Mouse (Mus musculus): Measurements from ENCODE around the gene Psmc1. TPM values are rescaled to one million over a fixed set of nuclear protein-coding genes. Genes with fewer than 3 reads are reported as not detected.

The Psmc1 gene
- polyA plus RNA-seq, 2 experiments: 66.9 to 148 TPM

GRCm38 (mm10) chr12:100089265-100089664 lies 20.7 kb upstream of the Psmc1 start:
- WGBS (ENCODE audit: insufficient replicate concordance): 48% methylated on average over 5 of the region's 5 CpGs
- no peak overlapping the region for H3K27ac ChIP-seq
- H3K9me3 ChIP-seq (ENCODE audit: control insufficient read depth, low read length): no peaks in the 10 kb centered on the region
- H3K4me2 ChIP-seq (ENCODE audit: low read depth): no peak overlapping the region
- H3K36me3 ChIP-seq (replicated peaks; ENCODE audit: control insufficient read depth, insufficient read depth, low read depth): no peaks in the 10 kb centered on the region
- no peak for DNase-seq (ENCODE audit: low read depth in 3 of 3, low spot score in 3 of 3)
- TF ChIP-seq EP300 (IDR thresholded peaks at IDR 0.05; ENCODE audit: low read depth) (no peak), CTCF (IDR thresholded peaks at IDR 0.05; ENCODE audit: low read depth) (no peak)
- peaks cover 0 to 1% of the 10 kb centered on the region in 2 experiments; a peak in 1 of 4 replicates for H3K4me1 ChIP-seq (replicated peaks; ENCODE audit: control insufficient read depth in 2 of 2, insufficient read depth in 2 of 2, low read length in 1 of 2)
- H3K27me3 ChIP-seq (ENCODE audit: control insufficient read depth, insufficient read depth, low read length): no peaks in the 10 kb centered on the region
- no peak overlapping the region for H3K9ac ChIP-seq (replicated peaks)
- H3K4me3 ChIP-seq (ENCODE audit: insufficient read depth in 1 of 2, low read depth in 2 of 2, low read length in 2 of 2): no peak overlapping the region
- no peak for ATAC-seq (ENCODE audit: insufficient read depth)

- TF ChIP-seq EP300 (IDR thresholded peaks at IDR 0.05; ENCODE audit: low read depth) (no peak), CTCF (IDR thresholded peaks at IDR 0.05; ENCODE audit: low read depth) (no peak)
- WGBS (ENCODE audit: insufficient replicate concordance): 59% methylated on average over 4 of the region's 4 CpGs
- ATAC-seq (ENCODE audit: insufficient read depth): no peak
Observed at GRCm38 (mm10) chr12:100090750-100091149, 19.2 kb upstream of the Psmc1 start.

GRCm38 (mm10) chr12:100093046-100093445 lies 16.9 kb upstream of the Psmc1 start:
- Histone ChIP-seq H3K36me3 (replicated peaks; ENCODE audit: control insufficient read depth, insufficient read depth, low read depth) (no peaks in the 10 kb centered on the region), H3K27ac (no peak overlapping the region), H3K4me3 (ENCODE audit: insufficient read depth in 1 of 2, low read depth in 2 of 2, low read length in 2 of 2) (no peak overlapping the region), H3K9me3 (ENCODE audit: control insufficient read depth, low read length) (no peaks in the 10 kb centered on the region), H3K4me1 (replicated peaks; ENCODE audit: control insufficient read depth in 2 of 2, insufficient read depth in 2 of 2, low read length in 1 of 2) (no peaks in the 10 kb centered on the region), H3K4me2 (ENCODE audit: low read depth) (no peak overlapping the region), H3K9ac (replicated peaks) (no peak overlapping the region), H3K27me3 (ENCODE audit: control insufficient read depth, insufficient read depth, low read length) (no peaks in the 10 kb centered on the region)
- ATAC-seq (ENCODE audit: insufficient read depth) (no peak), DNase-seq (ENCODE audit: low read depth in 3 of 3, low spot score in 3 of 3) (no peak)
- no peak for TF ChIP-seq EP300 (IDR thresholded peaks at IDR 0.05; ENCODE audit: low read depth)
- TF ChIP-seq CTCF (IDR thresholded peaks at IDR 0.05; ENCODE audit: low read depth): no peak
- 71% methylated on average over 11 of the region's 11 CpGs for whole genome bisulfite sequencing (ENCODE audit: insufficient replicate concordance)

More at GRCm38 (mm10) chr12:100090750-100091149, 19.2 kb upstream of the Psmc1 start:
- no peak overlapping the region for H3K4me3 ChIP-seq (ENCODE audit: insufficient read depth in 1 of 2, low read depth in 2 of 2, low read length in 2 of 2)
- H3K36me3 ChIP-seq (replicated peaks; ENCODE audit: control insufficient read depth, insufficient read depth, low read depth): no peaks in the 10 kb centered on the region
- no peak for DNase-seq (ENCODE audit: low read depth in 3 of 3, low spot score in 3 of 3)
- H3K9me3 ChIP-seq (ENCODE audit: control insufficient read depth, low read length): no peaks in the 10 kb centered on the region
- no peak overlapping the region for H3K27ac ChIP-seq
- H3K4me1 ChIP-seq (replicated peaks; ENCODE audit: control insufficient read depth in 2 of 2, insufficient read depth in 2 of 2, low read length in 1 of 2): no peaks in the 10 kb centered on the region
- H3K9ac ChIP-seq (replicated peaks): no peak overlapping the region
- no peaks in the 10 kb centered on the region for H3K27me3 ChIP-seq (ENCODE audit: control insufficient read depth, insufficient read depth, low read length)
- no peak overlapping the region for H3K4me2 ChIP-seq (ENCODE audit: low read depth)

GRCm38 (mm10) chr12:100099971-100100706 lies 9.8 kb upstream of the Psmc1 start:
- WGBS (ENCODE audit: insufficient replicate concordance): 56% methylated on average over 3 of the region's 3 CpGs
- DNase-seq (ENCODE audit: low read depth in 3 of 3, low spot score in 3 of 3): no peak
- ATAC-seq (ENCODE audit: insufficient read depth): no peak
- no peaks in the 10 kb centered on the region for H3K9me3 ChIP-seq (ENCODE audit: control insufficient read depth, low read length)
- TF ChIP-seq EP300 (IDR thresholded peaks at IDR 0.05; ENCODE audit: low read depth) (no peak), CTCF (IDR thresholded peaks at IDR 0.05; ENCODE audit: low read depth) (no peak)
- H3K4me1 ChIP-seq (replicated peaks; ENCODE audit: control insufficient read depth in 2 of 2, insufficient read depth in 2 of 2, low read length in 1 of 2): no peaks in the 10 kb centered on the region
- no peaks in the 10 kb centered on the region for H3K36me3 ChIP-seq (replicated peaks; ENCODE audit: control insufficient read depth, insufficient read depth, low read depth)
- no peak overlapping the region for H3K4me2 ChIP-seq (ENCODE audit: low read depth)
- H3K27me3 ChIP-seq (ENCODE audit: control insufficient read depth, insufficient read depth, low read length): no peaks in the 10 kb centered on the region
- no peak overlapping the region for H3K27ac ChIP-seq
- no peak overlapping the region for H3K9ac ChIP-seq (replicated peaks)
- no peak overlapping the region for H3K4me3 ChIP-seq (ENCODE audit: insufficient read depth in 1 of 2, low read depth in 2 of 2, low read length in 2 of 2)

DNA sequence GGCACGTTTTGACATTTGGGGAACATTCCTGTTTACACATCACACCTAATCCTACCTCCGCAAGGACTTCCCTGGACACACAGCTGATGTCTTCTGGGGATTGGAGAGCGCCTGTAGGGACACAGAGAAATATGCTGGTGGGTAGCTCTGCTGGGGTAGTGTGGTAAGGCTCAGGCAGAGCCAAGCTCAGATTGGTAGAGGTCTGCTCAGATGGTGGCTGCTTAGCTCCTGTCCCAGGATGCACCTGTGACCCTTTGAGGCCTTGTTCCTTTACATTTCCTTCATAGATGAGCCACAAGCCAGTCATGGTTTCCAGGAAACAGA lies 9.3 kb upstream of the Psmc1 start:
- WGBS (ENCODE audit: insufficient replicate concordance): 49% methylated on average over 3 of the region's 3 CpGs
- Histone ChIP-seq H3K4me2 (ENCODE audit: low read depth) (no peak overlapping the region), H3K36me3 (replicated peaks; ENCODE audit: control insufficient read depth, insufficient read depth, low read depth) (no peaks in the 10 kb centered on the region), H3K9me3 (ENCODE audit: control insufficient read depth, low read length) (no peaks in the 10 kb centered on the region), H3K27ac (no peak overlapping the region), H3K4me3 (ENCODE audit: insufficient read depth in 1 of 2, low read depth in 2 of 2, low read length in 2 of 2) (no peak overlapping the region), H3K9ac (replicated peaks) (no peak overlapping the region), H3K27me3 (ENCODE audit: control insufficient read depth, insufficient read depth, low read length) (no peaks in the 10 kb centered on the region), H3K4me1 (replicated peaks; ENCODE audit: control insufficient read depth in 2 of 2, insufficient read depth in 2 of 2, low read length in 1 of 2) (no peaks in the 10 kb centered on the region)
- no peak for TF ChIP-seq EP300 (IDR thresholded peaks at IDR 0.05; ENCODE audit: low read depth)
- TF ChIP-seq CTCF (IDR thresholded peaks at IDR 0.05; ENCODE audit: low read depth): no peak
- DNase-seq (ENCODE audit: low read depth in 3 of 3, low spot score in 3 of 3): no peak
- ATAC-seq (ENCODE audit: insufficient read depth): no peak
